Comparison of ENCODE assay signal across 20 mouse cellular contexts in the genomic region with DNA sequence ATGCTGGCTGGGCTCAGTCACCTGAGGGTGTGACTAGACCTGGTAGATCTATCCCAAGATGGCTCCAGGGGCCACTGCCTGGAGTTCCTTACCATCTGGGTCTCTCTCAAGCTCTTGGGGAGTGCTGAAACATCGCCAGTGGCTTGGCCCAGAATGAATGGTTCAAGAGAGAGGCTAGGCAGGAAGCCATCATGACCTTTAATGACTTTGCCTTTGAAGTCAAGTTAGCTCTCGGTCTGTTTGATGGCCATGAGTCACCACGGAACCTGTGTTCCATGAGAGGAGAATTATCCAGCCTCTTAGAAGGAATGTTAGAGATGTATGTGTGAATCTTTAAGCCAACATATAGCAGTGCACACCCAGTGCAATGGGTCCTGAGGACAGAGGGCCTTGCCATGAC. TPM values are rescaled to one million over a fixed set of nuclear protein-coding genes. Genes with fewer than 3 reads are reported as not detected.
DNase-seq lines count a peak whose midpoint lies in the region; TF ChIP-seq lines count a peak whose summit lies in the region.
"Had no signal": no experiment of that assay in that cellular context is flagged by ENCODE, and none has a peak within 500 bp of the region (broad histone marks: within the 10 kb centered on the region; RNA-seq: fewer than 3 reads in every experiment).

No protein-coding gene starts in this region.

- peak; percentile 38 to 71 for DNase-seq in adrenal gland, adult (ENCODE audit: inconsistent age in 2 of 2, low spot score in 1 of 2)
- DNase-seq in adrenal gland, adult 8-10 months, result no peak
- no peak for DNase-seq in left cerebral cortex, adult 2 months (ENCODE audit: extremely low spot score in 1 of 2, low spot score in 2 of 2)
- no peak for DNase-seq in left cerebral cortex, adult 11 months (ENCODE audit: low spot score)
- DNase-seq in 3T3-L1 (ENCODE audit: low read depth, low spot score), result peak; percentile 45
- DNase-seq in brain, adult 2 months (ENCODE audit: low read depth, low spot score), result peak; percentile 15
- DNase-seq in frontal cortex, postnatal 25 days (ENCODE audit: low spot score in 2 of 2), result no peak
- DNase-seq: cerebellum, adult 11 months; cerebellum, adult 8-10 months; cerebellum, postnatal 14 days; embryo, embryonic 11 days; gastrocnemius, postnatal 36 days; heart, adult 11 months; heart, postnatal 4 days; kidney, adult 11 months had no signal

- 0 out of 2 replicates have a peak overlapping the region, but pooled peaks have one; percentile 28 for H3K27ac ChIP-seq in left cerebral cortex, adult 2 months
- H3K27ac ChIP-seq: embryonic facial prominence, embryonic 15.5 days; forebrain, embryonic 10.5 days; heart, embryonic 13.5 days; hindbrain, embryonic 12.5 days had no signal

- no peak overlapping the region for H3K4me3 ChIP-seq in left cerebral cortex, adult 2 months
- H3K4me3 ChIP-seq: embryonic facial prominence, embryonic 15.5 days; erythroblast, embryonic 14.5 days; forebrain, embryonic 10.5 days; heart, embryonic 13.5 days; hindbrain, embryonic 12.5 days had no signal

- intact Hi-C loops in left cerebral cortex, adult 2 months (cut with DNase I), result no loop called here

- TF ChIP-seq CTCF in left cerebral cortex, adult 2 months (IDR thresholded peaks at IDR 0.05), result no peak

RNA-seq across cellular contexts. Expression of a gene that starts 27.4 kb away (rescaled TPM):
- 10 to 100 TPM; 35.0 to 41.1 (median 39.2) TPM for total RNA-seq in adrenal gland, adult 8-10 months (2022)
- 10 to 100 TPM; 27.8 to 29.6 TPM for total RNA-seq in left cerebral cortex, adult 2 months (2021)

RNA-seq across cellular contexts. Expression of a gene that starts 31.7 kb away (rescaled TPM):
- total RNA-seq in adrenal gland, adult 8-10 months (2022), result 100 to 1,000 TPM; 226 to 361 (median 285) TPM
- total RNA-seq in left cerebral cortex, adult 2 months (2021), result 100 to 1,000 TPM; 126 to 150 TPM

Comparison
In these comparisons a context has a peak if more than half of its experiments do, and no peak if none do; other contexts are left out.
1. DNase-seq: peak in adrenal gland, adult (2 of 2), 3T3-L1 (single experiment) and brain, adult 2 months (single experiment); none in adrenal gland, adult 8-10 months (single experiment), left cerebral cortex, adult 2 months (0 of 2), left cerebral cortex, adult 11 months (single experiment) and frontal cortex, postnatal 25 days (0 of 2).